Mouse (Mus musculus): ENCODE data around the gene Ranbp17.

The Ranbp17 gene

DNA sequence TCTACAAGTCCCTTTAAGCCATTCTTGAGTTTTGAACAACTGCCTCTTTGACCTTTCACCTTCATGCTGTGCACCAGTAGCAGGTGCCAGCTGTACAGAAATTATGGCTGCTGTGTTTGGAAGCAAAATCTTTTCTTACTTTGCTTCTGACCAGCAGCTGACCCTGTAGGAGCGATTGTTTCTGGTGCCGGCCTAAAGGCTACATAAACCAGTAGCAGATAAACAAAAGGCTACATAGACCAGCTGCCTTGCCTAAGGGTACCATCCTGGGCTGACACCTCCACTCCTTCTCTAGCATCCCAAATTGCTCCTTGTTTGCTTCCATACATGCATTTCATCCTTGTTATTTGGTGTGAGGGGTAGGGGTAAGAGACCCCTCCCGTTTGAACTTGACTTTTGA, 279.4 kb downstream of the Ranbp17 start:
- no peak for DNase-seq (ENCODE audit: low spot score)

DNA sequence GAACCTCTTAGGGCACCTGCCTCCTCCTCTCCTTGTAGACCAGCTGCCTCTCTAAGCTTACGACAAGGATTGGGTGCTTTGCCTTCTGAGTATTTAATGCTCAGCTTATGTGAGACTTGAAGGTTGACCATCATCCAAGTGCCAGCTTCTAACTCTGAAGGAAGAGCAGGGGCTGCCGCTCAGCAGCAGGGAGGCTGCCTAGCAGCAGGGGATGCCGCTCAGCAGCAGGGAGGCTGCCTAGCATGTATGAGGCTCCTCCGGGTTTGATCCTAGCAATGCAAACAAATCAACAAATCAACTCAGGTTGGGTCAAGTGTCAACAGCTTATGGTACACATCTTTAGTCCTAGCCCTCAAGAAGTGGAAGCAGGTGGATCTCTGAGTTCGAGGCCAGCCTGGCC, 281.5 kb downstream of the Ranbp17 start:
- no peak for DNase-seq (ENCODE audit: low spot score)

DNA sequence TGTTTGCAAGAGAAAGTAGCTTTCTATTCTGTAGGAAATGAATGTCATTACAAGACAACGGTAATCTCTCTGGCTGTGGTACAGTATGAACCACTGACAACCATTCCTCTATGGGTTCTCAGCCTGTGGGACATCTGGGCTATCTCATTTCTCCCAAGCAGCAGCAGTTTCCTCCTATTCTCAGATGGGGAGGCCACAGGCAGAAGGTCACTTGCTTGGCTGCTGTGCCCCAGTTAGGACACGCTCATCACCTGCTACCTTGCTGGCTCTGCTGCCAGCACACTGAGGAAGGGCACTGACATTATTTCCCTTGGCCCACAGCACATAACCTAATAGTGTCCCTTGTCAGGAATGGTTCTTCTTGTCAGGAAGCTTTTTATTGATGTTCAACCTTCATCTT, 285.4 kb downstream of the Ranbp17 start:
- DNase-seq (ENCODE audit: low spot score), result no peak

DNA sequence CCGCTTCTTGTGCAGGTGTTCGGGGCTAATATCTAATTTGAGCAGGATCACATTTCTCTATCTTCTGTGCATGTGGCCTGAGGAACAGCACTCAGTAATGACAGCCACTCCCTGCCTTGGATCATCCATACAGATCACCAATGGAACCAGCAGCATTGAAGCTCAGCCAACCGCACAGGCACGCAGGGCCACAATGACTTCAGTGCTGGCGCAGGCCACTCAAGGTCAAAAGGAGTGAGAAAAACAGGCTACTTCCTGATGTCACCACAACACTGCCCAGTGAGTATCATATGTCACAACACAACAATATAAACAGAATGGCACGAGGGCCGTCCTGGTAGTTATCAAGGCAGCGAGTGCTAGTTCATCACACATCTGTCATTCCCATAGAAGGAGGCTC, 287.0 kb downstream of the Ranbp17 start:
- DNase-seq (ENCODE audit: low spot score), result no peak

DNA sequence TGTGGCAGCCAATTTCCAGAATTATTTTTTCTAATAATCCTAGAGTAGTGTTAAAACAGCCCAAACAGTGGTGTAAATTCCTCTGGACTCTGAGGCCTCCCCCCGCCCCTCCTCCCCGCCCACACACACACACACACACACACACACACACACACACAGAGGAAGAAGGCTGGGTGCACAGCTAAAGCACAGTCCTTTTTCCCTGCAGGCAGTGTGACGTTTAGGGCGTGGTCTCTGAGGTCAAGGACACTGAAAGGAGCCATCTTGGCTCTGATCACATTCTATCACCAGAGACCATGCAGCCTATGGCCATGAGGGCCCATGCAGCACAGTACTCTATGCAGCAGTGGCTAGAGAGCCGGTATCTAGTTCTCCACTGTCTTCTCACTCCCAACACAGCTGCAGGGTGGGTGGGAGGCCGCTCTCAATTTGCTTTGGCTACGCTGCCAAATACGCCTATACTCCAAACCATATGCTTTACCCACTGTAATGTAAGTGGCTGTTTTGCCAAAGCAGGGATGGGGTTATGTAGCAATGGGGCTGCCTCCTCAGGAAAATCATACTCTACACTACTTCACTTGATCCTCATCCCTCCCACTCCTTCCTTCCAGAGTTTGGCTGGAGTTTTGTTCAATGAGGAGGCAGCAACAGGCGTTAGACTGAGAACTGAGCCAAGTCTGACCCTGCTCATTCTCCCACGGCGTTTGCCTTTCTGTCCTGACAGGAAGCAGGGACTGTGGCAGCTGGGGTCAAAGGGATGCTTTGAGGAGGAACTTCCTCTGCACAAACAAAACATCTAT, 291.8 kb downstream of the Ranbp17 start:
- no peak for DNase-seq (ENCODE audit: low spot score)

DNA sequence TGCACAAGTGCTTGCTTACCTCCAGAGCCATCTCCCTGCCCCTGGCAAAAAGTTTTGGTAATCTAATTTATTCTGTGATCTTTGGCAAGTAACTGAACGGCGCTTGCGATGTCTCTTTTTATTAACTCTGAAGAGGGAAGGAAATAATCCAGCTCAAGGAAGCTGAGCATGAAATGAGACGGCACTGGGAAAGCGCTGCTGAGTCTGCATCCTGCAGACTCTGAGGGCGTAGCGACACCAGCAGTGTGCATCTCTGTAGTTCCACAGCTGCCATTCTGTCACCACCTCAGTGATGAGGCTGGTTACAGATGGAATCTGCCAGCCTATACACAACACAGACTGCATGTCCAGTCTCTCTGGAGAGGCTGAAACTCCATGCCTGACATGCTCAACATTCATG, 292.8 kb downstream of the Ranbp17 start:
- no peak for DNase-seq (ENCODE audit: low spot score)

DNA sequence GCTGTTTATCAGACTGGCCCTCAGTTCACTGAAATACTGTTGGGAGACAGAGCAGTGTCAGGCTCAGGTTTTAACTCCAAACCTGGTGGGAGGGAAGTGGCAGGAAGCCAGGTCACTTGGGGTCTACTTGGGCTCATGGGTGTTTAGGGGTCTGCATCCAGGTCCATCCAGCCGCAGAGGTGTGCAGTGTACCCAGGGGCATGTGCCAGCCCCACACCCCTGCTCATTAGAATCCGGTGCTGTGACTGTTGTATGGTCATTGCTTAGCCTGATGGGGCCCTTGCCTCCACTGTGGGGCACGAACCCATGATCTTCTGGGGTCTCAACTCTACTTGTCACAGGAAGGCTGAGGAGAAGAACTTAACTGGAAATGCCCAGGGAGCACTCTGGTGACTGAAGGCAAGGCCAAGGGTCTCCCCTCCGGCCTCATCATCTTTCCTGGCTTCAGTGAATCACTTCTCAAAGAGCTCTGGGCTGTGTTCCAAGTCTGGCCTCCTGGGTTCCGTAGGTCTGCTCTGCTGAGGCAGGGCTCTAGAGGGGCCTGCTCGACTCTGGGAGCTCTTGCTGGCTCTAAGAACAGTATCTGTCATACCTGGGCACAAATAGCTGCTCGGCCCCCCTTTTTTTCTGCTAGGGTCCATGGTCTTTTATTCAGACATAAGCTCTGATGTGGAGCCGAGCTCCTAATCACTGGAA, 296.0 kb downstream of the Ranbp17 start:
- no peak for DNase-seq (ENCODE audit: low spot score)

DNA sequence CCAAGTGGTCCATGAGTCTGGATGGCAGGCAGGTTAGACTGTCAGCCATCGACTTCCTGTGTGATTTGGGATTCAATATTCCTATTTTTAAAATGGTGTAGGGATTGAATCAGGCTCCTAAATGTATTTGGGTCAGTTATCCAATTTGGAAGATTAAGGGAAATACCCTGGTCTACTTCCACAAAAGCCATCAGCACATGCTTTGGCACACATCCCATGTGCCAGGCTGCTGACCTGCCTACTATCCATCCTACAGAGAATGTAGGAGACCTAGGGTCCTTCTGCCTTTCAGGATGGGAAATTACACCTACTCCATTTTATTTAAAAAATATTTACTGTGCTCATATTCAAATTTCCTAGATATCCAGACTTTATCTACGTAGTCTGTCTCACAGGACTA, 306.1 kb downstream of the Ranbp17 start:
- no peak for DNase-seq (ENCODE audit: low spot score)

DNA sequence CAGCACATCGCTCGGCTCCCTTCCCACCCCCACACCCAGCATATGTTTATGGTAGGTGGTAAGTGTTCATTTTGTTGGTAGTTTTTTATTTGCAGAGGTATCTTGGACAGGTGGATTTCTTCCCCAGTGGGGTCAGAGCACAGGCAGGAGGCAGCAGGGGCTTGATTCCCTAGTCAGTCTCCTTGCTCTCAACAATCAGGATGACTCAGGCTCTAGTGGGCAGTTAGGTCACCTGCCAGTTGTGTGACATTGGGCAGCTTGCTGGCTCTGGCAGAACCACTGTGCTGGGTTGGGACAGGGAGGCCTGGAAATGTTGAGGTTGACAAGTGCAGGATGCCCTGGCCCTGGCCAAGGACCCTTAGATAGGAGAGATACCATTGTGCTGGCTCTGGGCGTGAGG, 308.6 kb downstream of the Ranbp17 start:
- no peak for DNase-seq (ENCODE audit: low spot score)

DNA sequence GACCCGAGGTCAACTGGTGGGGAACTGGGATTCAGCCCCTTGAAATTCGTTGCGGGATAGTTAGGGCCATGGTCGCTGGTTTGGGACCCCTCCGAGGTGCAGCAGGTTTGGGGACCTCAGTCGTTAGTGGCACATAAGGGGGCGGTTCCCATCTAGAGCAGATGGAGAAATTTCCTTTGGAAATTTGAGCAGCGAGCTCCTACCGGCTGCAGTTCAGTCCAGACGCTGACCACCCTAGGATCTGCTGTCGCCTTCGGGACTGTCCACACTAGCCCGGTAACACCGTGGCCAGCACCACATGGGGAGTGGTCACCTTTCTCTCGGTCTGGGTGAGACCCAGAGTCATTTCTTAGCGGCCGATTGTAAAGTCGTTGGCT, 309.2 kb downstream of the Ranbp17 start:
- no peak for DNase-seq (ENCODE audit: low spot score)

DNA sequence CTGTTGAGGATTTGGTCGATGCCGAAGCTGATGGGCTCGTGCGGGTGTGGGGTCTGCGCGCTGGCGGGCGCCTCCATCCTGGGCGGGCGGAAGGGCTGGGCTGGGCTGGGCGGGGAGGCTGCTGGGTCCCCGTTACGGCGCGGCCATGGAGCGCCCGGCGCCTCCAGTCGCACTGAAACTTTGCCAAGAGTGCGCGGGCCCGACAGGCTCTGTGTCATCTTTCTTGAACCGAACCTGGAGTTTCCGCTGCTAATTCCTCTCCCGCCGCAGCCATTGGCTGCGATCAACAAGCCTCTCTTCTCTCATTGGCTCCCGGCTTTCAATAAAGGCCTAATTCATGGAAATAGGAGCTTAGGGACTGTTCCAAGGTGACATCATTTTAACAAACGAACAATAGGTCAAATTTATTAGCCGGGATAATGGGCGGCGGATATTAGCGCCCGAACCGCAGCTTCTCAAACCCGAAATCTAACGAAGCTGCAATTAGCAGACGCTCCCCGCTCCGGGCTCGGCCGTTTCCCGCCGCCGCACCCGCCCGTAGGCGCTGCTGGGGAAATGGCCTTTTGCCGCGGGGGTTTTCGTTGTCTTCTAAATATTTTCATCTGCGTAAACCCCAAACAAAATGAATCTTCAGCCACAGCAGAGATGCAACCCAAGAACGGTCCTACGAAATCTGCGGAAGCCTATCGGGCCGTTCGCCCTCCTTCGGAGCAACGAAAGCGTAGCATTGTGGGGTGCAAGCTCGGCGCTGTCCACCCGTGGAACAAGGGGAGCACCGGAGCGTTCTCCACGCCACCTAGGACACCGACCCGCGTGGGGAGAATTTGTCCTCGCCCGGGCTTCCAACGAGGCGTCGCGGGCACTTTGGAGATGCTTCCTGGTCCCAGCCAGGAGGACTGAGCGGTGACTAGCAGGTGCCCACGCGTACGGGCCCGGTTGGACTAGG, 309.9 kb downstream of the Ranbp17 start, which contains the start of gene Tlx3:
TSS of gene Tlx3 (minus strand) at position 207 of the 946 bp plus-strand sequence.
- peak; percentile 29 for DNase-seq (ENCODE audit: low spot score)

DNA sequence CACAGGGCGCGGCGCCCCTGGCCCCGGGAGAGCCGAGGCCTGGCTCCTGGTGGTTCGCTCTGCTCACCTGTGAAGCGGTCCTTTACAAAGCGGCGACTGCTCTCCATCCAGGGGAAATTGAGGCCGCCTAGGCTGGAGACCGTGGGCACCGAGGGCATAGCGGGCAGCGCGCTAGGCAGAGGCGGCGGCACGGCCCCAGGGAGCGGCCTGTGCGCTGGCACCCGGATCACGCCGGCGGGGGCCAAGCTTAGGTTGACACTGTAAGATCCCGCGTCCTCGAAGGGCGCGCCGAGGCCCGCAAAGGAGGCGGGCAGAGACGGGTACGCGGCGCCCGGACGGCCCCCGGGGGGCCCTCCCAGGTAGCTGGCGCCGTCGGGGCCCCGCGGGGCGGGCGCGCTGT, 310.6 kb downstream of the Ranbp17 start:
- no peak for DNase-seq (ENCODE audit: low spot score)

DNA sequence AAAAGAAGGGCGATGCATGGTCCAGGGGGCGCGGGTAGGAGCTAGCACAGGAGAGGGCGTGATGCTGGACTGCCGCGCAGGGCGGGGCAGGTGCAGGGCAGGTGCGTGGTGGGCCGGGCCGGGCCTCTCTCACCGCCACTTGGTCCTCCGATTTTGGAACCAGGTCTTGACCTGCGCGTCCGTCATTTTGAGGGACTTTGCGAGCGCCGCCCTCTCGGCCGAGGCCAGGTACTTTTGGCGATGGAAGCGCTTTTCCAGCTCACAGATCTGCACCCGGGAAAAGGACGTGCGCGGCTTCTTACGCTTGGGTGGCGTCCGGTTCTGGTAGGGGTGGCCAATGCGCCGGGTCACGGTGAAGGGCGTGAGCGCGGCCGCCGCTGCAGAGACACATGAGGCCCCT, 311.2 kb downstream of the Ranbp17 start:
- DNase-seq (ENCODE audit: low spot score), result no peak

DNA sequence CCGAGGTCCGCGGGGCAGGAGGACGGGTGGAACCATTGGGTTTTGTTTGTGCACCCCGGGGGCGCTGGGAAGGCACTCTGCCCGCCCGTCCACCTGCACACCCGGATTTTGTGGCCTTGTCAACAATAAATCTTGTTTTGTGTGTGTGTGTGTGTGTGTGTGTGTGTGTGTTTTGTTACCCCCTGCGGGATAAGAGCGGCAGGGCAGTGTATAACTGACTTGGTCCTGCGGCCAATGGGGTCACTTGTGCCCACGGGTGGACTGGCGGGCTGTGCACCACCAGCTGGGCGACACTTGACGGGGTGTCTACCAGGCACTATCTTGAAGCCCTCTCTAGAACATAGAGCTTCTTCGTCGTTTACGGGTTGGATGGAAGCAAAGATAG, 311.9 kb downstream of the Ranbp17 start:
- no peak for DNase-seq (ENCODE audit: low spot score)

DNA sequence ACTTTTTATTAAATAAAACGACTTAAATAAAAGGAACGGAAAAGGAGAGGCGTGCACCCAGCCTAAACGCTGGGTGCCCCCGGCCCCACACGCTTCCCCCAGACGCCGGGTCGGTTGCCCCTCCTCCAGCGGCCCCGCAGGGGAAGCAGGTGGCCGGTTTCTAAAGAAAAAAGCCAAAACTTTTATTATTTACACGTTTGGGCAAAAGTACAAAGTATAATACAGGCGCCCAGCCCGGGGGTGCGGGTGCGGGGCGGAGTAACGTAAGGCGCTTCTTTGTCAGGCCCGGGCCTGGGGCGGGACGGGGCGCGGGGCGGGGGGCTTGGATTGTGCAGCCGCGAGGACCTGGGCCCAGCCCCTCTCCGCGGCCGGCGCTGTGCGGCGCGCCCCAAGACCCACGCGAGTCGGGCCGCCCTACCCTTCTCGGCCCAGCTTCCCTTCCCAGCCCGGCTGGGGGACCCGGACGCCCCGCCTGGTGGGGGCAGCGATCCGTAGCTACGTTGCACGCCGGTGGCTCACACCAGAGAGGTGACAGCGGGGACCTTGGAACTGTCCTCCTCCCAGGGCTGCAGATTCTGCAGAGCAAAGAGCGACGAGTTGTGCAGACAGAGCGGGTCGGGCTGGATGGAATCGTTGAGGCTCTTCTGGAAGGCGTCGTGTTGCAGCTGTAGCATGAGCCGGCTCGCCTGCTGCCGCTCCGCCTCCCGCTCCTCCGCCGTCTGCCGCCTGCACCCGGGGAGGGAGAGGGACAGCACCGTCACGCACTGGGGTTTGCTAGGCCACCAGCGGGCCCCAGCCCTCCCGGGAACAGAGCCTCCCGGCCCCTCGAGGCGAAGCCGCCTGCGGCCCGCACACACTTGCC, 312.6 kb downstream of the Ranbp17 start:
- peak; percentile 32 for DNase-seq (ENCODE audit: low spot score)

DNA sequence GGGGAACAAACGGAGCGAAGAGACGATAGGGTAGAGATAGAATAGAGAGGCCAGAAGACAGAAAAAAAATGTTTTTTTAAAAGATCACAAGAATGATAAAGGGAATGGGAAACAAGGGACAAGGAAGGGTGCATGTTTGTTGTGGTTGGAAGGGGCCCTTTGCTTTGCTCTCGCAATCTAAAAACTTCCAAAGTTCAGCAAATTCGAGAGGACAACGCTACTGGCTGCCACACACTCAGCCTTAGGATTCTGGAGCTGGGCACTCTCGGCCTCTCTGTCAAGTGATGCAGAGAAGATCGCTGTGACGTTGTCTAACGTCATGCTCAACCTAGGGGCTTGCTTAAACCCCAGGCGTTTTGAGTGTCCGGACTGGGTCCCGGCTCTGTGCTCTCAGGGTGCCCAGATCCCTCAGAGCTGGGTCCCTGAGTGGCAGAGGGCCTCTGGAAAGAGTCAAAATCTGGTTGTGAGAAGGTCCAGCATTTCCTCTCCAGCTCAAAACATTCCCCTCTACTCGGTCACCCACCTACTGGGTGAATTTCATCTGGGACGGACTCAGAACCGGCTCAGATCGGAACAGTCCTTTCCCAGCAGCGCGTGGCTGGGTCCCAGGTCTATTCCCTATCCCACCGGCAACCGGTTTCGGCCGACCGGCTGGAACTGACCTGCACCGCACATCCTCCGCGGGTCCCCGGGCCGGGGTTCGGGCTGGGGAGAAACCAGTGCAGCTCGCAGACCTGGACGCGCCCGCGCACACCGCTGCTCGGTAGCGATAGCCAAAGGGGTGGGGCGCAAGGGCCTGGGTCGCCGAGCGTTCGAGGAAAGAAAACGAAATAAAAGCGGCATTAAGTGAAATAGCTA, 313.4 kb downstream of the Ranbp17 start:
- DNase-seq (ENCODE audit: low spot score), result peak; percentile 32

DNA sequence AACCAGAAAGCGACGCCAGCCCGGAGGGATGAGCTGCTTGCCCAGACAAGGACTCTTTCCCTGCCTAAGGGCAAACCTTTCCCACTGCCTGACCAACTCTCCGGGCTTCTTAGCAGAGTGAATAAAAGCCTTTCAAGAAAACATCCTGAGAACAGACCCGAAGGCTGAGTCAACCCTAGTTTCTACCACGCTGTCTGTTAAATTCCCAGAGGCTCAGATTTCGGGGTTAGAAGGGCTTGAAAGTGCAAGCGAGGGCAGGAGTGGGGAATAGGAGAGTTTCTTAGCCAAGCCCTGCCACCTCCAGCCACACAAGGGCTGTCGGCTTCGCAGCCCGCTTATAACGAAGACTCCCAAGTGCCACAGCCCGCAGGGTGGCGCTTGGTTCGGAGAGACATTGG, 314.4 kb downstream of the Ranbp17 start:
- no peak for DNase-seq (ENCODE audit: low spot score)

DNA sequence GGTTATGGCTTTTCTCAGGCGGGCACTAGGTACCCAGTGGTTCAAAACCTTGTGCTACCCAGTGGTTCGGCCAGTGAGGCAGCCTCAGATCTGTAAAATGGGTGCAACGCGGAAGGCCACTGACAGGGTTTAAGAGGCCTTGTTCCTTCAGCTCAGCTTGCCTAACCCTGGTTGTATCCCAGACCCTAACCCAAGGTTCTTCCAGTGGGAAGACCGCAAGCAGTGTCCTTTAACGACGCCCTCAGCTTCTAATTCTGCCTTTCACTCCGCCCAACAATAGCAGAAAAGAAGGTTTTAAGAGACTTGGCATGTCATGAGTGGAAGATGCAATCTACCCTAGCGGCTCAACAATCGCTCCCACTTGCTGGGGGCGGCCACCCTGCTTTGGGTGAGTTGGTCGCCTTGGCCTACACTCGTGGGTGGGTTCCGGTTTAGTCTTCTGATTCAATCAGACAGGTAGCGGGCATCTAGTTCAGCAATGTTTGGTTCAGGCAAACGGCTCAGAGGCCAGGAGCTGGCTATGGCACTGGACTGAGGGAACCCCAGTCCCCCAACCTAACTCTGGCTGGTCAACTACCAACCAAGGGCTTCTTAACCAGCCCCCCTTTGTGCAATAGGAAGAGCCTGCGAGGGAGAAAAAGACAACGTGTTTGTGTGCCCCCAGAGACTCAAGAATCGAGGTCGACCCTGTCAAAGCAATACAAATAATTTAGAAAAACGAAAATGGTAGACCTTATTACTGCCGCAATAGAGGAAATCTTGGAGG, 315.0 kb downstream of the Ranbp17 start:
- DNase-seq (ENCODE audit: low spot score), result no peak

DNA sequence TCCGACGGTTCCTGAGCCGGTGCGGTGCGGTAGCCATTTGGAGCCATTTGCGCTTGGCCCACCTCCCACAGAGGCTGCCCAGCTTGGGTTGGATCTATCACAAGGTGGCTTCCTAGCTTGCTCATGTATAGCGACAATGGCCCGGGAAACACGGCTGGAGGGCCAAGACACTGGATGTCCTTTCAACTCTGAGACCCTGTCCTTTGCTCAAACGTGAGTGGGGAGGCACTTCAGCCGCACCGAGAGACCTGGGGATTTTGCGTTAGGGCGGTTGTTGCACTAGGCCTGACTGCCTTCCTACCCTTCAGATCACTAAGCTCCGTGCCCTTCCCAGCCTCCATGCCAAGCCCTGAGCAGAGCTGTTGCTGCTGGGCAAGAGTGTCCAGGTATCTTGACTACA, 315.9 kb downstream of the Ranbp17 start:
- no peak for DNase-seq (ENCODE audit: low spot score)

DNA sequence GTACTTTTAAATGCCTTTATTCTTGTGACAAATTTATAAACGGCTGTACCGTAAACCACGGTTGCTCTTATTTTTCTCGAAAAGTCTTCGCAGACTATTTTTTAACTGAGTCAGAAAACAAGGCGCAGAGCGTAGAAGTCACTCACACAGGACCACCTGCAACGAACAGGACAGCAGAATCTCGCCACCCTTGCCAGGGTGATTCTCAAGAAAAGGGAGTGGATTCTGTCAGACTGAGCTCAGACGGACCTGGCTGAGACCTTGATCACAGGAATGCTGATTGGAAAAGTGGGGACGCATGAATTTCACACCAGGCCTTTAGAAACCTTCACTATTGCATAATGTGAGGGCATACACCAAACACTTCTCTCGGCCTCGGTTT, 316.4 kb downstream of the Ranbp17 start:
- DNase-seq (ENCODE audit: low spot score), result no peak
